Mouse (Mus musculus) cerebellum, adult 11 months (tissue): ENCODE data around the gene Gm42421.
A peak's percentile ranks its signal among the peaks of the same experiment; 100 is the strongest.

Experiments used
- DNase-seq: peaks from one replicate; pipeline ENCODE4 v3.0.0; 2022

Gene Gm42421

DNA sequence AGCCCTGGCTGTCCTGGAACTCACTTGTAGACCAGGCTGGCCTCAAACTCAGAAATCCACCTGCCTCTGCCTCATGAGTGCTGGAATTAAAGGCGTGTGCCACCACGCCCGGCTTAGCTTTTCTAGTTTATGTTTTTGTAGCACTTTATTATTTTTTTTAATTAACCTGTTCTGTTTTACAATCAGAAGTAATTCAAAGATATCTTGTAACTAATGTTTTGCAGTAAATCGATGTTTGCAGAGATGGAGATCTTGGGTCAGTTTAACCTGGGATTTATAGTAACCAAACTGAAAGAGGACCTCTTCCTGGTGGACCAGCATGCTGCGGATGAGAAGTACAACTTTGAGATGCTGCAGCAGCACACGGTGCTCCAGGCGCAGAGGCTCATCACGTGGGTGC lies at the start of gene Gm42421:
Gene Gm42421 (plus strand): TSS at position 301 of the 400 bp plus-strand sequence.
- DNase-seq = no peak

DNA sequence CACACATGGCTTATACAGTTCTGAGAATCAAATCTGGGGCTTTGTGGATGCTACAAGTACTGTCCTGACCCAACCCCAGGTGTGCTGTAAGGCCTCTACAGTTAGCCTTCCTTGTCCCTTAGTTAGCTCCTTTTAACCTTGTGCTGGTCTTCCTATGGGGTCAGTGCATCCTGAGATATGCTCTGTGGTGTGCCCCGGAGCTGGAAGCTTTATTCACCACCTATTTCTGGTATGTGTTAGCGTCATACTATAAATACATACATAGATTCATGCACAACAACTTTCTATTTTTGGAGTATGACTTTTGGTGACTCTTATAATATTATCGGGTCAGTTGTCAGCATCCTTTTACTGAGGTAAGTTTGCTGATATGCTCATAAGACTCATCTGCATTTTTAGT lies 42.7 kb upstream of the Gm42421 start:
- no peak for DNase-seq

DNA sequence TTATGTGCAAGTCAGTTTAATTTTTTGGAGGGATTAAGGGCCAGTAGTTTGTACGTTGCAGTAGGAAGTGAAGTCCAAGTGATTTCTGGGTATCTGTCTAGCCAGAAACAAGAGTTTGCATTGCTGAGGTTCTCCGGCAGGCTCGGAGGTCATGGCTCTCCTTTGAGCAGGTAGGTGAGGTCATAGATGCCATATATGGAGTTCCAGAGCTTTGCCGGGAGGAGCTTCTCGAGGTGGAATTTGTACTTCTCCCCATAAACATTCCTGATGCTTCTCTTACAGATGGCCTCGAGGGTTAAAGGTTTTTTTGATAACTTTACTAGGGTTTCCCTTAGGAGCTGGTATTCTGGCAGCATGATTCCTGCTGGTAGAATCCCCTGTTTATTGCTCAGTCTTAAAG lies 37.2 kb upstream of the Gm42421 start:
- no peak for DNase-seq

- no peak for DNase-seq
These were observed 35.6 kb upstream of the Gm42421 start for GRCm38 (mm10) chr5:143892255-143892886.

DNA sequence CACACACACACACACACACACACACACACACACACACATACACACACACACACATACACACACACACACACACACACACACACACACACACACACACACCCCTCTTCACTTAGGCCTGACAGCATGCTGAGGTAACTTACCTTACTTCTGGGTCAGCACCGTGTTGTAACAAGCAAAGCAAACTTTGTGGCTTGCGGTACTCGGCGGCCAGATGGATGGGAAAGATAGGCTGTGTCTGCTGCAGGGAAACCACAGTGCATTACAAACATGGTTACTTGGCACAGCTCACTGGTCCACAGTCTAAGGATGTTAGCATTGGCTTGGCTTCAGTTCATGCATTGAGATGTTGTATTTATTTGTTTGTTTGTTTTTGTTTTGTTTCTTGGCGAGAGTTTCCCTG lies 34.6 kb upstream of the Gm42421 start:
- DNase-seq = no peak

GRCm38 (mm10) chr5:143897635-143898330 lies 30.2 kb upstream of the Gm42421 start, which contains the start of gene Ankrd61:
TSS of gene Ankrd61 (minus strand) at chr5:143897685.
- no peak for DNase-seq

DNA sequence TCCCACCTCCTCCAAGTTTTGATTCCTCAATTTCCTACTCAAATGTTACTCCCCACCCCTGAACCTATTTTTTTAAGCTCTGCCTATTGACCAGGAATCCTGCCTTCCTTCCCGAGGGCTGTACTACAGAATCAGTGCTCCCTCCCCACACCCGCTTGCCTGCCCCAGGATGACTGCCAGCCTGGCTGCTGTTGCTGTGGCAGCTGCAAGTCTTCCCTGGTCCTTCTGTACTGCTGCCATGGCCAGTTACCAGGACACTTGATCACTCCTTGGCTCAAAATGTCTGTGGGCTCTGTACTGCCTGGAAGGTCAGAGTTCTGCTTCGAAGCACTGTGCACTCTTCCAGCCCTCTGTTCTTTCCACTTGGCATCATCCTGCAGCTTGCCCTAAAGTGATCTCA lies 25.9 kb upstream of the Gm42421 start:
- DNase-seq = no peak

DNA sequence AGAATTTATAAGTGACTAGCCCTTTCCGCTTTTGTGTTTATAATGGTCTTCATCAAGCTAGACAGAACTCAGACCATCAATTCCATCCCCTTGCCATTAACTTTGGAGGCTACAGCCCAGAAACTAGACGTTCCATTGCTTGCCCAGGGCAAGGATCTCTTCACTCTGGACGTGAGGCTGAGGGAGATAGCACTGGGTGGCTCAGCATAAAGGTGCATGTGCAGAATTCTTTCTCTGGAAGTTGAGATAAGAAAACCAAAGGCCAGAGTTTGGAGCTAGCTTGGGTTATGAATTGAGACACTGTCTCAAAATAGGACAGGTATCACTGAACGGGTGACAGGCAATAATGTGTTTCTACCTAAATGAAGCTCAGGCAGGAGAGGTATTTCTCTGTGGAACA lies 24.2 kb upstream of the Gm42421 start:
- no peak for DNase-seq

- no peak for DNase-seq
These were observed 21.5 kb upstream of the Gm42421 start for GRCm38 (mm10) chr5:143906429-143906828.

- no peak for DNase-seq
These were observed 19.0 kb upstream of the Gm42421 start for GRCm38 (mm10) chr5:143908926-143909325.

- DNase-seq = peak; percentile 94
These were observed 18.3 kb upstream of the Gm42421 start, which contains the start of the genes Aimp2 and Pms2 for GRCm38 (mm10) chr5:143909417-143910400. TSS of gene Aimp2 (minus strand) at chr5:143909847. TSS of gene Pms2 (plus strand) at chr5:143909964.

- DNase-seq = no peak
These were observed 11.8 kb upstream of the Gm42421 start for GRCm38 (mm10) chr5:143916221-143916620.

GRCm38 (mm10) chr5:143917418-143917817 lies 10.6 kb upstream of the Gm42421 start:
- DNase-seq = no peak

GRCm38 (mm10) chr5:143918120-143918519 lies 9.9 kb upstream of the Gm42421 start:
- no peak for DNase-seq

- no peak for DNase-seq
These were observed 3.1 kb upstream of the Gm42421 start for GRCm38 (mm10) chr5:143924781-143925452.

GRCm38 (mm10) chr5:143929291-143929690 lies 1.3 kb downstream of the Gm42421 start:
- DNase-seq = no peak

DNA sequence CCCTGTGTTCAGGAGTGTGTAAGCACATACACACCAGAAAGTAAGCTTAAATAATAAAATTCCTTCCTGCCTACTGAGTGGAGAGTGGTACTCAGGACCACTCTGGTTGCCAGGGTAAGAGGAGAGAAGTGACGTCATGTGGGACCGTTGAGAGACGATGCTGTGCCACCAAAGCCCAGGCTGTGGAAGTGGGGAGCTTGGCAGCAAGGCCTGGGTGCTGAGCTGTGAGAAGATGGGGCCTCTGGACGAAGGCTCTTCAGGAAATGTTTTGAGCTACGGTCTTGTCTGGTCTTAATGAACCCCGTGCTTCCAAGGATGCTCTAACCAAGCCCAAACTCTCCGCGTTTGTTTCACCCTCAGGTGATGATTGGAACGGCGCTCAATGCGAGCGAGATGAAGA lies 2.7 kb downstream of the Gm42421 start:
- no peak for DNase-seq

GRCm38 (mm10) chr5:143931863-143932580 lies 4.0 kb downstream of the Gm42421 start:
- DNase-seq = no peak

DNA sequence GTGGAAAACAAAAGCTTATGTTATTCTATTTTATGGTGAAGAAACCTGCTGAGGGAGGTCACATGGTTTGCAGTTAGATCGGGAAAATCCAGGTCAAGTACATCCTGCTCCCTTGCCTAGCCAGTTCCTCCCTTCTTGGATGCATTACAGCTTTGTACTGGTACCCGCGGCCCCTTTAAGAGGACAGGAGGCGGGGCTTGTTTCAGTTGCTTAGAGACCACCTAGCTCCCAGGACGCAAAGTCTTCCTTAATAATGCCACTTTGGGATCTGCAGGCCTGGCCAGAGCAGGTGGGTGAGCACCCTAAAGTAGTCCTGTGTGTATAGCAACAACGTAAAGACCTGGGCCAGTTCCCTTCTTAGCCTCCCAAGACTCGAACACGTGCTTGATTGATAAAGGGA lies 4.9 kb downstream of the Gm42421 start, which contains the start of gene Rsph10b:
Gene Rsph10b (plus strand): TSS at position 205 of the 400 bp plus-strand sequence.
- DNase-seq = no peak

DNA sequence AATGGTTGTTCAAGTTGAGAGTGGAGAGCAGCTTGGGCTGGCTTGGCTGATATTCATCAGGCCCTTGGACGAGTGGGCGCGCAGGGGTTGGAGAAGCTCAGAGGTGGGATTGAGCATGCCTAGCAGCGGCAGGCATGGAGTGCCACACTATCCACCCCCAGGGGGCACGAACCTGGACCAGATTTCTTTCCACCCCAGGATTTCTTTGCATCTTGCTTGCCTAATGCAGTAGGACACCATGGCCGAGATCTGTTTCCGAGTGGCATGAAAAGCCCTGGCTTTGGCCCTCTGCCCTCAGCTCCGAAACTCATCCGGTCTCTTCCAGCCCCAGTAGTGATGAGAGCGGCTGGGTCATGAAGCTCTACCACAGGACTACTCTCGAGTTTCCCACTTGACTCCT lies 5.4 kb downstream of the Gm42421 start:
- DNase-seq = no peak

- no peak for DNase-seq
These were observed 5.9 kb downstream of the Gm42421 start for GRCm38 (mm10) chr5:143933875-143934274.

- DNase-seq = no peak
These were observed 8.2 kb downstream of the Gm42421 start for GRCm38 (mm10) chr5:143936156-143936555.
